Mouse (Mus musculus): ENCODE data around the gene L3mbtl3. TPM values are rescaled to one million over a fixed set of nuclear protein-coding genes. Genes with fewer than 3 reads are reported as not detected.
A peak's percentile ranks its signal among the peaks of the same experiment; 100 is the strongest.

The L3mbtl3 gene
- polyA plus RNA-seq, 1 experiment, result 4.0 TPM

GRCm38 (mm10) chr10:26371416-26371815 is 4.4 kb downstream of the L3mbtl3 start:
- Histone ChIP-seq H3K4me3 (no peak overlapping the region), H3K36me3 (ENCODE audit: control insufficient read depth, insufficient read depth) (no peaks in the 10 kb centered on the region), H3K27me3 (ENCODE audit: control insufficient read depth, insufficient read depth, insufficient read length) (no peaks in the 10 kb centered on the region), H3K4me2 (ENCODE audit: low read depth) (no peak overlapping the region), H3ac (ENCODE audit: control insufficient read depth, insufficient read length) (no peak overlapping the region), H3K79me2 (ENCODE audit: control insufficient read depth, insufficient read depth) (no peaks in the 10 kb centered on the region)
- no peak for TF ChIP-seq E2F4 (IDR thresholded peaks at IDR 0.05; ENCODE audit: insufficient read depth)
- no peak for TF ChIP-seq POLR2AphosphoS2 (IDR thresholded peaks at IDR 0.05; ENCODE audit: insufficient read length, low read depth)
- TF ChIP-seq CEBPB (IDR thresholded peaks at IDR 0.05; ENCODE audit: insufficient read depth, poor library complexity, severe bottlenecking), result no peak
- no peak for TF ChIP-seq POLR2A (IDR thresholded peaks at IDR 0.05; ENCODE audit: insufficient read length, low read depth)
- no peak for TF ChIP-seq SRF (IDR thresholded peaks at IDR 0.05; ENCODE audit: control insufficient read depth, insufficient read length, low read depth)

- no peak overlapping the region for H3K4me3 ChIP-seq
- H3K4me2 ChIP-seq (ENCODE audit: low read depth), result no peak overlapping the region
- H3K36me3 ChIP-seq (ENCODE audit: control insufficient read depth, insufficient read depth), result no peaks in the 10 kb centered on the region
- H3ac ChIP-seq (ENCODE audit: control insufficient read depth, insufficient read length), result no peak overlapping the region
- H3K79me2 ChIP-seq (ENCODE audit: control insufficient read depth, insufficient read depth), result no peaks in the 10 kb centered on the region
- TF ChIP-seq MYOG (IDR thresholded peaks at IDR 0.05; ENCODE audit: control insufficient read depth in 1 of 3, insufficient read depth in 1 of 3, insufficient read length in 2 of 3, low read depth in 2 of 3) (no peak), TCF3 (IDR thresholded peaks at IDR 0.05; ENCODE audit: insufficient read length, low read depth) (no peak), TCF12 (IDR thresholded peaks at IDR 0.05; ENCODE audit: insufficient read depth, poor library complexity, severe bottlenecking) (no peak), SRF (IDR thresholded peaks at IDR 0.05; ENCODE audit: control insufficient read depth, insufficient read length, low read depth) (no peak), REST (IDR thresholded peaks at IDR 0.05; ENCODE audit: insufficient read depth, insufficient read length) (no peak), MYOD1 (IDR thresholded peaks at IDR 0.05; ENCODE audit: control insufficient read depth in 1 of 3, insufficient read length in 2 of 3, low read depth in 2 of 3) (no peak), USF1 (IDR thresholded peaks at IDR 0.05; ENCODE audit: low read depth) (no peak), POLR2AphosphoS2 (IDR thresholded peaks at IDR 0.05; ENCODE audit: insufficient read length, low read depth) (no peak), MAX (IDR thresholded peaks at IDR 0.05; ENCODE audit: low read depth) (no peak), E2F4 (IDR thresholded peaks at IDR 0.05; ENCODE audit: insufficient read depth) (no peak), POLR2A (IDR thresholded peaks at IDR 0.05; ENCODE audit: insufficient read length, low read depth) (no peak), CEBPB (IDR thresholded peaks at IDR 0.05; ENCODE audit: insufficient read depth, poor library complexity, severe bottlenecking) (no peak)
- no peaks in the 10 kb centered on the region for H3K27me3 ChIP-seq (ENCODE audit: control insufficient read depth, insufficient read depth, insufficient read length)
Observed at GRCm38 (mm10) chr10:26364942-26365341, 10.8 kb downstream of the L3mbtl3 start.

DNA sequence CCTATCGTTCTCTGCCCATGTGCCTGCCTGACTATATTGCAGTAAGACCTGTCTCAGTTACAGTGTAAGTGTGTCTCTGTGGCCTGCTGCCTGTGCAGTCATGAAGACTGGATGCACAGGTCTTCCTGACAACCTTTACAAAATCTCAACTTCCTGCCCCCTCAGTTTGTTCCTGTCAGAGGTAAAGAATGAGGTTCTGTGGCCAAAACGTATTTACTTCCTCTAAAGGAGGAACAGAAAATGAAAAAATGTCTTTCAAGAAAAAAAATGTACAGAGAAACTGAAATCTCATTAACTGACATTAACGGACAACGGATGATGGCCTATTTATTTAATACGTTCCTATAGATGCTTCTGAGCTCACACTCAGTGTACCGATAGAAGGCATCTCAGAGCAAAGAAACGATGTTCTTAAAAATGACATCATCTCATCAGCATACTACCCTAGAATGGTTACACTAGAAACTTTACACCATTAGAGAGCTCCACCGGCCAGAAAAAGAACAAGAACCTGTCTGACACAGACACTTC is 11.4 kb downstream of the L3mbtl3 start:
- no peaks in the 10 kb centered on the region for H3K27me3 ChIP-seq (ENCODE audit: control insufficient read depth, insufficient read depth, insufficient read length)
- H3K4me3 ChIP-seq, result no peak overlapping the region
- no peak overlapping the region for H3K4me2 ChIP-seq (ENCODE audit: low read depth)
- H3ac ChIP-seq (ENCODE audit: control insufficient read depth, insufficient read length), result no peak overlapping the region
- TF ChIP-seq SRF (IDR thresholded peaks at IDR 0.05; ENCODE audit: control insufficient read depth, insufficient read length, low read depth), result no peak
- no peak for TF ChIP-seq MYOG (IDR thresholded peaks at IDR 0.05; ENCODE audit: control insufficient read depth in 1 of 3, insufficient read depth in 1 of 3, insufficient read length in 2 of 3, low read depth in 2 of 3)
- no peak for TF ChIP-seq REST (IDR thresholded peaks at IDR 0.05; ENCODE audit: insufficient read depth, insufficient read length)
- TF ChIP-seq POLR2AphosphoS2 (IDR thresholded peaks at IDR 0.05; ENCODE audit: insufficient read length, low read depth), result no peak
- no peak for TF ChIP-seq POLR2A (IDR thresholded peaks at IDR 0.05; ENCODE audit: insufficient read length, low read depth)
- no peak for TF ChIP-seq TCF12 (IDR thresholded peaks at IDR 0.05; ENCODE audit: insufficient read depth, poor library complexity, severe bottlenecking)
- no peak for TF ChIP-seq E2F4 (IDR thresholded peaks at IDR 0.05; ENCODE audit: insufficient read depth)
- TF ChIP-seq TCF3 (IDR thresholded peaks at IDR 0.05; ENCODE audit: insufficient read length, low read depth), result no peak
- no peak for TF ChIP-seq MAX (IDR thresholded peaks at IDR 0.05; ENCODE audit: low read depth)
- H3K36me3 ChIP-seq (ENCODE audit: control insufficient read depth, insufficient read depth), result no peaks in the 10 kb centered on the region
- H3K79me2 ChIP-seq (ENCODE audit: control insufficient read depth, insufficient read depth), result no peaks in the 10 kb centered on the region

DNA sequence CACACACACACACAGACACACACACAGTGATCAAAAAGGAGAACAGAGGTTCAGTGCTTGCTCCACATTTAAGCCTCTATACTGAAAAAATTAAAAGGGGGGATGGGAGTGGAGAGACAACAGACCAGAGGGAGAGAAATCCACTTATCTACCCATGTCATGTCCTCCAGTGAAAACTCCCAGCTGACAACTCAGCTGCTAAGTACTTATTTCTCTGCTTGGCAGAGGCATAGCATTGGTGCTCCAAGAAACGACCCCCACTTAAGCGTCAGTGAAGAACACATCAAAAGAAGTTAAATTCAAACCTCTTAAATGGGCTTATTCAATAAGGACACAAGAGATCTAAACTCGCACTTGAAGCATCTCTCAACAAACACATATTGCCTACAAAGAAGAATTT is 12.2 kb downstream of the L3mbtl3 start:
- Histone ChIP-seq H3ac (ENCODE audit: control insufficient read depth, insufficient read length) (no peak overlapping the region), H3K27me3 (ENCODE audit: control insufficient read depth, insufficient read depth, insufficient read length) (no peaks in the 10 kb centered on the region), H3K36me3 (ENCODE audit: control insufficient read depth, insufficient read depth) (no peaks in the 10 kb centered on the region), H3K79me2 (ENCODE audit: control insufficient read depth, insufficient read depth) (no peaks in the 10 kb centered on the region), H3K4me3 (no peak overlapping the region), H3K4me2 (ENCODE audit: low read depth) (no peak overlapping the region)
- no peak for TF ChIP-seq POLR2AphosphoS2 (IDR thresholded peaks at IDR 0.05; ENCODE audit: insufficient read length, low read depth)
- no peak for TF ChIP-seq MYOD1 (IDR thresholded peaks at IDR 0.05; ENCODE audit: control insufficient read depth in 1 of 3, insufficient read length in 2 of 3, low read depth in 2 of 3)
- no peak for TF ChIP-seq TCF3 (IDR thresholded peaks at IDR 0.05; ENCODE audit: insufficient read length, low read depth)
- TF ChIP-seq CEBPB (IDR thresholded peaks at IDR 0.05; ENCODE audit: insufficient read depth, poor library complexity, severe bottlenecking), result no peak

GRCm38 (mm10) chr10:26358798-26359197 is 17.0 kb downstream of the L3mbtl3 start:
- H3K79me2 ChIP-seq (ENCODE audit: control insufficient read depth, insufficient read depth), result no peaks in the 10 kb centered on the region
- H3ac ChIP-seq (ENCODE audit: control insufficient read depth, insufficient read length), result no peak overlapping the region
- no peaks in the 10 kb centered on the region for H3K36me3 ChIP-seq (ENCODE audit: control insufficient read depth, insufficient read depth)
- no peaks in the 10 kb centered on the region for H3K27me3 ChIP-seq (ENCODE audit: control insufficient read depth, insufficient read depth, insufficient read length)
- TF ChIP-seq MYOD1 (IDR thresholded peaks at IDR 0.05; ENCODE audit: control insufficient read depth in 1 of 3, insufficient read length in 2 of 3, low read depth in 2 of 3) (peak in 1 of 3 experiments; percentile 45), POLR2A (IDR thresholded peaks at IDR 0.05; ENCODE audit: insufficient read length, low read depth) (no peak)
- no peak overlapping the region for H3K4me2 ChIP-seq (ENCODE audit: low read depth)
- H3K4me3 ChIP-seq, result no peak overlapping the region

All from myocyte (in vitro differentiated cells).